13 mouse cellular contexts compared by ENCODE assay signal in genomic region chrX:106134916-106135315, GRCm38 (mm10). TPM values are rescaled to one million over a fixed set of nuclear protein-coding genes. Genes with fewer than 3 reads are reported as not detected.
DNase-seq lines count a peak whose midpoint lies in the region; ATAC-seq and TF ChIP-seq lines count a peak whose summit lies in the region.
"Had no signal": no experiment of that assay in that cellular context is flagged by ENCODE, and none has a peak within 500 bp of the region (broad histone marks: within the 10 kb centered on the region; RNA-seq: fewer than 3 reads in every experiment).

No protein-coding gene starts in this region.

- TF ChIP-seq POLR2A in bone marrow, adult 2 months (IDR thresholded peaks at IDR 0.05; ENCODE audit: borderline replicate concordance, control insufficient read depth, low read depth, low read length), result no peak

- peak overlapping the region; percentile 82 for H3K27ac ChIP-seq in bone marrow, adult 2 months (ENCODE audit: control insufficient read depth, insufficient read depth, low read depth, low read length, poor library complexity)
- H3K27ac ChIP-seq: embryonic facial prominence, embryonic 10.5 days; midbrain, embryonic 15.5 days; neural tube, embryonic 15.5 days had no signal

- H3K4me1 ChIP-seq in bone marrow, adult 2 months (ENCODE audit: control insufficient read depth, insufficient read depth, low read length), result peaks cover 6% of the 10 kb centered on the region
- H3K4me1 ChIP-seq: embryonic facial prominence, embryonic 10.5 days; midbrain, embryonic 15.5 days; neural tube, embryonic 15.5 days had no signal

- DNase-seq in lung, postnatal 36 days, result peak; percentile 34
- no peak for DNase-seq in lung, postnatal 10 days
- DNase-seq in embryo, embryonic 10 days (ENCODE audit: low spot score), result no peak
- no peak for DNase-seq in testis, postnatal 14 days (ENCODE audit: low spot score)
- no peak for DNase-seq in Muller cell, postnatal 12 days (ENCODE audit: inconsistent ontology term)
- DNase-seq: cerebellum, adult 18-20 months; layer of hippocampus, adult 9-11 months; lung, adult 2 months had no signal

- no peak for TF ChIP-seq CTCF in bone marrow, adult 2 months (IDR thresholded peaks at IDR 0.05; ENCODE audit: control insufficient read depth, insufficient read depth, low read length)

- peak overlapping the region; percentile 2 for H3K4me3 ChIP-seq in bone marrow, adult 2 months (replicated peaks; ENCODE audit: control insufficient read depth, low read depth, low read length)
- H3K4me3 ChIP-seq: embryonic facial prominence, embryonic 10.5 days; midbrain, embryonic 15.5 days; neural tube, embryonic 15.5 days had no signal

- peak; percentile 53 for ATAC-seq in megakaryocyte, adult 5-6 weeks (ENCODE audit: poor library complexity, severe bottlenecking)
- ATAC-seq: midbrain, embryonic 15.5 days had no signal

- WGBS in bone marrow, adult 2 months, result 19% methylated on average over 3 of the region's 3 CpGs

RNA-seq across cellular contexts. Expression of gene Tlr13, which starts 8.1 kb away (rescaled TPM):
- 1.9 and 7.3 TPM in 2 replicates for polyA plus RNA-seq in bone marrow, adult 2 months (2011; ENCODE audit: insufficient read depth, insufficient read length, low replicate concordance, missing spikeins)
- total RNA-seq in megakaryocyte, adult 5-6 weeks (2015), result 116 and 127 TPM in 2 replicates
- 131 and 150 TPM in 2 replicates for total RNA-seq in megakaryocyte, adult 5-6 weeks (2017)

RNA-seq across cellular contexts. Expression of gene Pgk1, which starts 52.0 kb away (rescaled TPM):
- 65.0 and 145 TPM in 2 replicates for polyA plus RNA-seq in bone marrow, adult 2 months (2011; ENCODE audit: insufficient read depth, insufficient read length, low replicate concordance, missing spikeins)
- total RNA-seq in megakaryocyte, adult 5-6 weeks (2015), result 313 and 334 TPM in 2 replicates
- total RNA-seq in megakaryocyte, adult 5-6 weeks (2017), result 306 and 317 TPM in 2 replicates
